Mouse (Mus musculus): ENCODE results near the gene Gse1. TPM values are rescaled to one million over a fixed set of nuclear protein-coding genes. Genes with fewer than 3 reads are reported as not detected.
A peak's percentile ranks its signal among the peaks of the same experiment; 100 is the strongest.

Gse1 gene
- polyA plus RNA-seq, 1 experiment from 2014 or later = 10.0 TPM

DNA sequence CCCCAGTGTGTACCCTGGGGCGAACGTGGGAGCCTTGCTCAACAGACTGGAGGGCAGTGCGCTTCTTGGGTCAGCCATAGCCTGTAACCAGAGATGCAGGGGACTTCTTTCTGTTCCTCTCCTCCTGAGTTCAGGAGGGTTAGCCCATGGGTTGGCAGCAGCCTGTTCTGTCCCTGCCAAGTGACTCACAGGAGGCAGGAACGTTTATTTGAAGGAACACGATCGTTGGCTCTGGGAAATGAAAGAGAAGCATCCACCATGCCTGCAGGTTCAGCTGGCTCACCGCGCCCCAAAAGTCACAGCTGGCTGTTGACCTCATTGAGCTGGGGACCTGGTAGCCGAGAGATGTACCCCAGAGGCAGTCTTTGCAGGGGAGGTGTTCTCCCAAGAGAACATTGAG, 80.3 kb downstream of the Gse1 start:
- Histone ChIP-seq H3K9me3 (replicated peaks) (no peaks in the 10 kb centered on the region), H3K27ac (no peak overlapping the region), H3K9ac (no peak overlapping the region), H3K4me1 (peaks cover 44% of the 10 kb centered on the region), H3K36me3 (no peaks in the 10 kb centered on the region), H3K4me2 (no peak overlapping the region), H3K27me3 (0 out of 2 replicates have a peak, but pooled peaks cover 2% of the 10 kb centered on the region), H3K4me3 (replicated peaks) (no peak overlapping the region)
- ATAC-seq (replicated peaks; ENCODE audit: low FRiP score) = no peak
- WGBS = 56% methylated on average over 9 of the region's 9 CpGs

DNA sequence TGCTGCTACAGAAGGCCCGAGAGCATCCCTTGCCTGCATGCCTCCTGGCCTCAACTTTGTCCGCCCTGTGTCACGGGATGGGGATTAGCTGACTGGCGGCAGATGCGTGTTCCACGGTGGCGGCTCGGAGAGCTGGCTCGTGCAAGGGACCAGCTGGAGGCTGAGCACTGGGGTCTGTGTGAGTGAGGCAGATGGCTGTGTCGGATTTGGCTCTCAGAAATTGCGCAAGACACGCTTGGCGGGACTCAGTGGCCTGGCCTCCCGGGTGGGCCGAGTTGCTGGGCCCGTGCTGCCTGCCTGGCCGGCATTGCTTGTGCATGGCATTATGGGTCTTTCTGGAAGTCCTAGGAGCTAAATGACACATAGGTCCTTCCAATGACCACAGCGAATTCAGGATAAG, 81.1 kb downstream of the Gse1 start:
- no peak overlapping the region for H3K4me3 ChIP-seq (replicated peaks)
- H3K9ac ChIP-seq = no peak overlapping the region
- H3K9me3 ChIP-seq (replicated peaks) = no peaks in the 10 kb centered on the region
- H3K4me1 ChIP-seq = peaks cover 37% of the 10 kb centered on the region
- no peak for ATAC-seq (replicated peaks; ENCODE audit: low FRiP score)
- no peak overlapping the region for H3K4me2 ChIP-seq
- 0 out of 2 replicates have a peak, but pooled peaks cover 2% of the 10 kb centered on the region for H3K27me3 ChIP-seq
- no peaks in the 10 kb centered on the region for H3K36me3 ChIP-seq
- 73% methylated on average over 18 of the region's 18 CpGs for WGBS
- no peak overlapping the region for H3K27ac ChIP-seq

DNA sequence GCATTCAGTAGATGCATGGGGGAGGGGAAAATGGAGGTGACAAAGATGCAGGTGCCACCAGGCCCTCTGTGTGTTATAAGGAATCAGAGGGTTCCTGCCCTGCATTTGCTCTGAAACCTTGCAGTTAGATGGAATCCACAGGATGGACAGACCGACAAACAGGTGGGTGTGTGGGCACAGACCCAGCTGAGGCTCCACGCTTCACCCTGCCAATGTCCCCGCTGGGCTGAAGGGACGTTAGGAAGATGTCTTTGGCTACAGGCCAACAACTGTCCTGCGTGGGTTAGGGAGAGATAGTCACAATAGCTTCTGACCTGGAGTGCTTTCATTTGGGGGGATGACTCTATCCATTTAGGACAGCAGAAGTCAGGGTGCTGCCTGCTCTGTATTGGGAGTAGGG, 81.8 kb downstream of the Gse1 start:
- 65% methylated on average over 5 of the region's 5 CpGs for WGBS
- no peaks in the 10 kb centered on the region for H3K9me3 ChIP-seq (replicated peaks)
- H3K4me3 ChIP-seq (replicated peaks) = no peak overlapping the region
- H3K9ac ChIP-seq = no peak overlapping the region
- H3K36me3 ChIP-seq = no peaks in the 10 kb centered on the region
- ATAC-seq (replicated peaks; ENCODE audit: low FRiP score) = no peak
- H3K4me2 ChIP-seq = no peak overlapping the region
- H3K27ac ChIP-seq = no peak overlapping the region
- H3K4me1 ChIP-seq = peaks cover 32% of the 10 kb centered on the region
- H3K27me3 ChIP-seq = 0 out of 2 replicates have a peak, but pooled peaks cover 2% of the 10 kb centered on the region

DNA sequence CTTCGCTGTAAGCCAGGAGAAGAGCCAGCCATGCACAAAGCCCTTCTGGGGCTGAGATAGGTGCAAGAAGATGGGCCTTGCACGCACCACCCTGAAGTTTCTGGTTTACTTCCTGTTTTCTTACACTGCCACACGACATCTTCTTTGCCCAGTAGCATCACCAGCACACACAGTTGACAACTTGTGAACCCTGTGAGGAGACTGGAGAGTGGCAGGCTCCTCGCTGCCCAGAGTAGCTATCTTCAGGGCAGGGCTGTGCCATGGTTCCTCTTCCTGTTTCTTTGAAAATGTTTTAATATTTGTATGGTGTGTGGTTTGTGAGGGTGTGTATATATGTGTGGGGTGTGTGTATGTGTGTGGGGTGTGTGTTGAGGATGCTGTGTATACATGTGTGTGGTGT, 84.2 kb downstream of the Gse1 start:
- H3K27ac ChIP-seq = no peak overlapping the region
- H3K9me3 ChIP-seq (replicated peaks) = no peaks in the 10 kb centered on the region
- no peak overlapping the region for H3K4me3 ChIP-seq (replicated peaks)
- no peaks in the 10 kb centered on the region for H3K36me3 ChIP-seq
- ATAC-seq (replicated peaks; ENCODE audit: low FRiP score) = no peak
- no peak overlapping the region for H3K4me2 ChIP-seq
- H3K9ac ChIP-seq = no peak overlapping the region
- WGBS = 90% methylated on average over 4 of the region's 4 CpGs
- H3K27me3 ChIP-seq = no peaks in the 10 kb centered on the region
- H3K4me1 ChIP-seq = peaks cover 25% of the 10 kb centered on the region

DNA sequence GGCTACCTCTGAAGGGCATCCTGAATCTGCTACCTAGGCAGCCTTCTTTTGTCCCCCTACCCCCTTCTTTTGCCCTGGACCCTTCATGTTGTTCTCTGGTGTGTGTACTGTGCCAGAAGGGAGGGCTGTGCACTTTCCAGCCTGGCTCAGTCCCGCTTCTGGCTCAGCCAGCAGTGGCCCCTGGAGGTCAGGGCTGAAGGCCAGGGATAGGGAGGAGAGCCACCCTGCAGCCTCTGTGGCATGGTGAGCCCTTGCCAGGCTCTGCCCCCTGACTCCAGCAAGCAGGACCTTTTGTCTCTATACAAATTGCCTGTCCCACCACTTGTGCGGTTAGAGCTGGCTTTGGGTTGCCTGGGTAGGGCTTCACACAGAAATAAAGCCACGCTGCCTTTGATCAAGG, 85.4 kb downstream of the Gse1 start:
- ATAC-seq (replicated peaks; ENCODE audit: low FRiP score) = no peak
- Histone ChIP-seq H3K27me3 (no peaks in the 10 kb centered on the region), H3K4me3 (replicated peaks) (no peak overlapping the region), H3K4me1 (peaks cover 25% of the 10 kb centered on the region), H3K4me2 (no peak overlapping the region), H3K9ac (no peak overlapping the region), H3K36me3 (no peaks in the 10 kb centered on the region), H3K27ac (no peak overlapping the region), H3K9me3 (replicated peaks) (no peaks in the 10 kb centered on the region)
- WGBS = 78% methylated on average over 3 of the region's 3 CpGs

DNA sequence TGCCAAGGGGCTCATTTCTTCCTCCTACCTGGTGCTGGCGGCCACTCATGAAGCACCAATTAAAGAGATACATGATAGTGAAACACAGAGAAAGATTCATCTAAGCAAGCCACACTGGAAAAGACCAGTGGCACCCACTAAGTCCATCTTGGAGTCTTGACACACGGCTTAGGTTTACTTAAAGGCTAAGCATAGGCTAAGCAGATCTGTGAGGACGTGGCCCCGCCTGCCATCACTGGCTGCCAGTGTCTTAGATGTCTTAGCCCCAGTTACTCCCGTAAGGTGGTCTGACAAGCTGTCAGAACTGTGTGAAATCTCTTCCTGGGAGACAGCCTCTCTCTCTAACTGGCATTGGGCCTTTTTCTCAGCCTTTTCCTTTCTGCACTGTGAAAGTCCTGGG, 86.7 kb downstream of the Gse1 start:
- no peak overlapping the region for H3K9ac ChIP-seq

DNA sequence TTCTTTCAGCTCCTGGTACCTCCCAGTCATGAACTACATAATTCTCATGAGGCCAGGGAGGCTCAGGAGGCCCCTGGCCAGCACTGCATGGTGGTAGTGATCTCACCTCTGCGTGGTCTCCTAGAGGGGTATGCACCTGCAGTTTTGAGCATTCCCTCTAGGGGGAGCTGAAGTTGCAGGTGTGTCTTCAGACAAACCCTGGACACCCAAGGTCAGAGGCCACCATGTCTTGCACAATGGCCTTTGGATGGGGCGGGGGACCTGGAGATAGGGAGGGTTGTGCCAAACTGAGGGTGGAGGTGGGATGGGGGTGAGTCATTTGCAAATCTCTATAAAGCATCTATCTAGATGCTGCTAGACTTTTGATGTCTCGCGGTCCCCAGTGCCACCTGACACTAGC, 87.4 kb downstream of the Gse1 start:
- Histone ChIP-seq H3K4me2 (no peak overlapping the region), H3K4me1 (peaks cover 28% of the 10 kb centered on the region), H3K9ac (no peak overlapping the region), H3K27ac (no peak overlapping the region), H3K36me3 (no peaks in the 10 kb centered on the region), H3K27me3 (no peaks in the 10 kb centered on the region), H3K4me3 (replicated peaks) (no peak overlapping the region), H3K9me3 (replicated peaks) (no peaks in the 10 kb centered on the region)
- ATAC-seq (replicated peaks; ENCODE audit: low FRiP score) = no peak
- 81% methylated on average over 4 of the region's 4 CpGs for WGBS

More for the DNA sequence above, 86.7 kb downstream of the Gse1 start:
- no peak overlapping the region for H3K4me2 ChIP-seq
- ATAC-seq (replicated peaks; ENCODE audit: low FRiP score) = no peak
- no peaks in the 10 kb centered on the region for H3K27me3 ChIP-seq
- no peak overlapping the region for H3K27ac ChIP-seq
- H3K4me3 ChIP-seq (replicated peaks) = no peak overlapping the region
- no peaks in the 10 kb centered on the region for H3K36me3 ChIP-seq
- 87% methylated on average over 5 of the region's 5 CpGs for WGBS
- H3K4me1 ChIP-seq = peaks cover 25% of the 10 kb centered on the region
- H3K9me3 ChIP-seq (replicated peaks) = no peaks in the 10 kb centered on the region

DNA sequence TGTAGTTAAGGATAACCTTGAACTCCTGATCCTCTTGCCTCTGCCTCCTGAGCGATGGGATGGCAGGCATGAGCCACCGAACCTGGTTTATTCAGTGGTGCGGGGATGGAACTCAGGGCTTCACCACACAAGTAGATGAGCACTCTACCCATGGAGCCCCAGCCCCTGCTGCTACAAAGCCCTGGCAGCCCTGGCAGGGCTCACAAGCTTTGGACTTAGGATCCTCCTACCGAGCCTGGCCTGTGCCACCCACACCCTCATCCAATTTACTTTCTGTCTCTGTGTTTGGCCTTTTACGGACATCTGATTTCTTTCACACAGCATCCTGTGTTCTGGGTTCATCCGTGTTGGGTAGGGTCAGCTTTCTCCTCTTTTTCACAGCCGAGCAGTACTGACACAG, 88.5 kb downstream of the Gse1 start:
- H3K36me3 ChIP-seq = no peaks in the 10 kb centered on the region
- H3K9ac ChIP-seq = no peak overlapping the region
- no peak for ATAC-seq (replicated peaks; ENCODE audit: low FRiP score)
- H3K27me3 ChIP-seq = no peaks in the 10 kb centered on the region
- H3K9me3 ChIP-seq (replicated peaks) = no peaks in the 10 kb centered on the region
- peaks cover 28% of the 10 kb centered on the region for H3K4me1 ChIP-seq
- no peak overlapping the region for H3K4me2 ChIP-seq
- H3K27ac ChIP-seq = no peak overlapping the region
- no peak overlapping the region for H3K4me3 ChIP-seq (replicated peaks)
- WGBS = 92% methylated on average over 7 of the region's 7 CpGs

DNA sequence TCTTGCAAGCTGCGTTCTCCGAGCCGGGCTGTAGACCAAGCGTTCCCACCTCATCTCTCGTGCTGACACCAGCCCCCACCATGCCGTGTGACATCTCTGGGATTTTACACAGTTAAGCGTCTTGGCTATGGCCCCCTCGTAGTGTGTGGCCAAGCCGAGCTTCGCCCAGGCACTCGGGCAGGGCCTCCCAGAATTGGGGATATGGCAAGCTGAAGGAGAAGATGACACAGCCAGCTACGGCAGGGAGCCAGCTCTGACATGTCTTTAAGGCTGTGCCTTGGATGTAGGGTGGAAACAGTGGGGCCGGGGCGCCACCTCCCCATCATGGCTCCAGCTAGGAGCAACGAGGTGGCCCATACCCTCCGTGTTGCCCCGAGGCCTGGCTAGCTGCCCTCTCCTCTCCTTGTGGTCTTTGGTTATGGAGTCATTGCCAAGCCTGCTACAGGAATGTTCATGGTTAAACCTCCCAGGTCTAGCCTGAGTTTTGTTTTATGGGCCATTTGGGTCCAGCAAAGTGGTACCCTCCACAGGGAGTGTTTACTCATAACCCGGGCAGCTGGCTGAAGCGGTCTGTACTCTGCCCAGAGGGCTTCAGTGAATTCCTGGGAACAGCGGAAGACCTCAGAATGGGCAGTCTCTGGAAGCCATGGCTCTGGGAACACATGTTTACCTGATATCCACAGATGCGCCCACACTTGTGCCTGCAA, 89.0 kb downstream of the Gse1 start:
- no peak overlapping the region for H3K4me3 ChIP-seq (replicated peaks)
- H3K9ac ChIP-seq = no peak overlapping the region
- no peaks in the 10 kb centered on the region for H3K27me3 ChIP-seq
- 85% methylated on average over 21 of the region's 21 CpGs for WGBS
- no peak for ATAC-seq (replicated peaks; ENCODE audit: low FRiP score)
- H3K4me1 ChIP-seq = peaks cover 34% of the 10 kb centered on the region
- H3K9me3 ChIP-seq (replicated peaks) = no peaks in the 10 kb centered on the region
- H3K36me3 ChIP-seq = no peaks in the 10 kb centered on the region
- no peak overlapping the region for H3K27ac ChIP-seq
- no peak overlapping the region for H3K4me2 ChIP-seq

DNA sequence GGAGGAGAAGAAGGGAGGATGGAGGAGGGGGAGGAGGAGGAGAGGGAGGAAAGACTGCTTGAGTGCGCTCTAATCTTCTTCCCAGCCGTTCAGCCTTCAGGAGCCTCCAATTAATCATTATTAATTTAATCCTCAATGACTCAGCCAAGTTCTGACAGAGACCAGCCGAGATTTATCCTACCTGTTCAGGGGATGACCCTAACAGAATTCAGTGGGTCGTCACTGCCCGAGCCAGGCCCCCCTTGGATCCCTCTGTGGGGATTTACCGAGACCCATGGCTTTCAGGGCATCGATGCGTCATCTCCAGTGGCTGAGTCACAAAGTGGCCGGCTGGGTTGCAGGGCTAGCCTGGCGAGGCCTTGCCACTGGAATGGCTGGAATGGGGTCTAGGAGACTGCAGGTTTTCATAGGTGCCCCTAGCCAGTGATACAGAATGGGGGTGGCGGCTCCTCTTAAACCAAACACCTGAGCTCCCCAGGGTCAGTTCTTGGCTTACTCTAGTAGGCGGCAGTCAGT, 90.3 kb downstream of the Gse1 start:
- Histone ChIP-seq H3K36me3 (no peaks in the 10 kb centered on the region), H3K4me1 (peaks cover 46% of the 10 kb centered on the region), H3K4me2 (no peak overlapping the region), H3K9ac (no peak overlapping the region), H3K9me3 (replicated peaks) (no peaks in the 10 kb centered on the region), H3K27me3 (no peaks in the 10 kb centered on the region), H3K27ac (no peak overlapping the region), H3K4me3 (replicated peaks) (no peak overlapping the region)
- no peak for ATAC-seq (replicated peaks; ENCODE audit: low FRiP score)
- WGBS = 49% methylated on average over 12 of the region's 12 CpGs

DNA sequence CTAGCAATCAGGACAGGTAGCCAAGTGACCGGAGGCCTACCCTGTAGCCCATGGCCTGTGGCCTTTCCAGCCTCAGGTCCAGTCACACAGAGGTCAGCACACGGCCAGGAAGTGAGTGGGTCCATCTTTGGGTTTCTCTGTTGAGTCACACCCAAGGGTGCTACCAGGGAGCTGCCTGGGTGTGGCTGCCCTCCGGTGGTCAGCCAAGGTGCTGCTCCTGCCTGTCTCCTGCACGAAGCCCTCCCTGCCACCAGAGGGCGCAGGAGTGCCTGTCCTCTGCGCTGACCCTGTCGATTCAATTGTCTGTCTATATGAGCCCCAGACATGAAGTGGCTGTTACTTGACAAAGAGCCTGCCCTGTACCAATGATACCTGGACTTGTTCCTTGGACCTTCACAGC, 91.2 kb downstream of the Gse1 start:
- Histone ChIP-seq H3K27me3 (no peaks in the 10 kb centered on the region), H3K9ac (no peak overlapping the region), H3K9me3 (replicated peaks) (no peaks in the 10 kb centered on the region), H3K4me3 (replicated peaks) (no peak overlapping the region), H3K4me2 (no peak overlapping the region), H3K36me3 (no peaks in the 10 kb centered on the region), H3K4me1 (peaks cover 55% of the 10 kb centered on the region), H3K27ac (no peak overlapping the region)
- WGBS = 26% methylated on average over 7 of the region's 7 CpGs
- 0 out of 2 replicates have a peak, but pooled peaks have one; percentile 23 for ATAC-seq (replicated peaks; ENCODE audit: low FRiP score)

DNA sequence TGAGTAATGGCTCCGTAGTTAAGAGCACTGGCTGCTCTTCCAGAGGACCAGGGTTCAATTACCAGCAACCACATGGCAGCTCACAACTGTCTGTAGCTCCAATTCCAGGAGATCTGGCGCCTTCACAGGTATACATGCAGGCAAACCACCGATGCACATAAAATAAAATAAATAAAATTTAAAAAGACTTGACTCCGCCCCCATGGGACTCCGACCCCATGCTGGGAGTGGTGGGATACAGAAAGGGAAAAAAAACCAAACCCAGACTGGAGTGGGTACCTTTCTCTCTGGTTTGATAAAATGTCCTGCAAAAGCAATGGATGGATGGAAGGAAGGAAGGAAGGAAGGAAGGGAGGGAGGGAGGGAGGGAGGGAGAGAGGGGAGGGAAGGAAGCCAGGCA, 91.9 kb downstream of the Gse1 start:
- H3K9me3 ChIP-seq (replicated peaks) = no peaks in the 10 kb centered on the region
- H3K36me3 ChIP-seq = no peaks in the 10 kb centered on the region
- WGBS = 81% methylated on average over 5 of the region's 5 CpGs
- H3K27ac ChIP-seq = no peak overlapping the region
- no peak overlapping the region for H3K4me3 ChIP-seq (replicated peaks)
- no peak for ATAC-seq (replicated peaks; ENCODE audit: low FRiP score)
- no peak overlapping the region for H3K9ac ChIP-seq
- peaks cover 62% of the 10 kb centered on the region for H3K4me1 ChIP-seq
- H3K4me2 ChIP-seq = no peak overlapping the region
- H3K27me3 ChIP-seq = no peaks in the 10 kb centered on the region

DNA sequence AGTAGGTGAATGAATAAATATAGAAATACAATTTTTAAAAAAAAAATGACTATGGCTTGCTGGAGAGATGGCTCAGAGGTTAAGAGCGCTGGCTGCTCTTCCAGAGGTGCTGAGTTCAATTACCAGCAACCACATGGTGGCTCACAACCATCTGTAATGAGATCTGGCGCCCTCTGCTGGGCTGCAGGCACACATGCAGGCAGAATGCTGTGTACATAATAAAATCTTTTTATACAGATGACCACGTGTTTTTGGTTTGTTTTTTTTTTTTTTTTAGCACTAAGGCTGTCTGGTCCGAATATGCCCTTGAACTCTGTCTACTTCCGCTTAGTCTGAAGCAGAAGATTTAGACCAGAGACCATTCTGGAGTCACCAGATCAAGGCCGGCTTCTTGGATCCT, 93.5 kb downstream of the Gse1 start:
- Histone ChIP-seq H3K4me2 (no peak overlapping the region), H3K27me3 (no peaks in the 10 kb centered on the region), H3K27ac (no peak overlapping the region), H3K9ac (no peak overlapping the region), H3K36me3 (no peaks in the 10 kb centered on the region), H3K4me3 (replicated peaks) (no peak overlapping the region), H3K4me1 (peaks cover 71% of the 10 kb centered on the region), H3K9me3 (replicated peaks) (no peaks in the 10 kb centered on the region)
- 42% methylated on average over 6 of the region's 6 CpGs for WGBS
- ATAC-seq (replicated peaks; ENCODE audit: low FRiP score) = no peak
